Mouse (Mus musculus) lung, adult 2 months (tissue): ENCODE data around the gene Nucb2.

Experiments
- CTCF ChIP-seq: fragments of 200-500 bp; IDR thresholded peaks from 2 replicates; pipeline ENCODE4 v1.5.1; 2011; ENCODE audit warnings: mild to moderate bottlenecking, low read length, control low read depth; ENCODE audit not compliant: insufficient read depth
- POLR2A ChIP-seq: fragments of 200-500 bp; IDR thresholded peaks from 2 replicates; pipeline ENCODE4 v1.6.1; 2011; ENCODE audit warnings: low read depth, mild to moderate bottlenecking, control low read depth, low read length, borderline replicate concordance; ENCODE audit errors: extremely low read depth

GRCm38 (mm10) chr7:116483782-116484181, 20.4 kb upstream of the Nucb2 start:
- TF ChIP-seq CTCF: no peak
- no peak for TF ChIP-seq POLR2A
